Mouse (Mus musculus) ES-Bruce4 (cell line): ENCODE results near the gene Cldn15. TPM values are rescaled to one million over a fixed set of nuclear protein-coding genes. Genes with fewer than 3 reads are reported as not detected.

Source experiments
- H3K27ac ChIP-seq: 2 replicates; pipeline ENCODE4 v1.5.1; 2012; ENCODE audit warnings: low read length, inconsistent platforms; ENCODE audit not compliant: insufficient read depth
- H3K27me3 ChIP-seq: 2 replicates; pipeline ENCODE4 v1.6.1; 2012; ENCODE audit warnings: mild to moderate bottlenecking, low read length, inconsistent platforms; ENCODE audit not compliant: control insufficient read depth, poor library complexity, insufficient read depth, severe bottlenecking
- H3K36me3 ChIP-seq: 2 replicates; pipeline ENCODE4 v1.6.1; 2012; ENCODE audit warnings: inconsistent platforms, mild to moderate bottlenecking, low read length, moderate library complexity; ENCODE audit not compliant: control insufficient read depth, poor library complexity, insufficient read depth, severe bottlenecking
- H3K4me1 ChIP-seq: one replicate; pipeline ENCODE4 v1.8.1; 2011; ENCODE audit warnings: low read length; ENCODE audit not compliant: control insufficient read depth, insufficient read depth
- H3K4me3 ChIP-seq: 2 replicates; pipeline ENCODE4 v1.5.1; 2011; ENCODE audit warnings: low read depth, mild to moderate bottlenecking, low read length
- H3K9ac ChIP-seq: 2 replicates; pipeline ENCODE4 v1.6.1; 2012; ENCODE audit warnings: low read depth, mild to moderate bottlenecking, inconsistent platforms; ENCODE audit not compliant: poor library complexity, severe bottlenecking
- H3K9me3 ChIP-seq: replicated peaks from 2 replicates; pipeline ENCODE4 v1.6.1; 2012; ENCODE audit warnings: mild to moderate bottlenecking, low read length, inconsistent platforms; ENCODE audit not compliant: control insufficient read depth, poor library complexity, insufficient read depth, severe bottlenecking
- CTCF ChIP-seq: IDR thresholded peaks from one replicate; pipeline ENCODE4 v1.8.1; 2011; ENCODE audit warnings: low read depth, low read length
- EP300 ChIP-seq: IDR thresholded peaks from 2 replicates; pipeline ENCODE4 v1.6.1; 2011; ENCODE audit warnings: low read depth, low read length; ENCODE audit not compliant: insufficient read depth
- POLR2A ChIP-seq: IDR thresholded peaks from one replicate; pipeline ENCODE4 v1.8.1; 2011; ENCODE audit warnings: low read length; ENCODE audit not compliant: insufficient read depth
- polyA plus RNA-seq: library from polyadenylated mRNA; stranded (reverse); fragments of >200 nt; gene quantifications from 2 replicates; pipeline ENCODE4 v1.2.4, GENCODE M21; 2011; ENCODE audit warnings: low read depth; ENCODE audit not compliant: missing spikeins, insufficient read depth, insufficient read length

The Cldn15 gene
- polyA plus RNA-seq, 1 experiment, result not detected

DNA sequence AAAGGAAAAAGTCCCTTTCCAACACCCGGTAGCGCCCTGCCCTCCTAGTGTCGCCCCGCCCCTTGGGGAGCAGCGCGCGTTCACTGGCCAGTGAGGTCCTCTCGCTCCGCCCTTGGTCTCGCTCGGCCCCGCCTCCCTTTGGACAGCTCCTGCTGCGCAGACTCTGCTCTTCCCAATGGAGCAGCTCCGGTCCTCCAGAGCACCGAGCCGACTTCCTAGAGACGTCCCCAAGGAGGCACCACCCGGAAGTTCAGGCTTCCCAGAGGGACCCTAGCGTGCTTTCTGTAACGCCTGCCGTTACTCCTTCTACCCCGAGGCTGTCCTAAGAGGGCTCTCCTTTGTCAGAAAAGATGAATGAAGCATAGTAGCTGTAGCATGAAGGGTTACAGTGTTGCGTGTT lies 13.4 kb upstream of the Cldn15 start, which contains the start of gene Fis1:
Fis1 (plus strand) TSS at position 261 of the 400 bp plus-strand sequence.
- peaks cover 5% of the 10 kb centered on the region for H3K4me1 ChIP-seq
- H3K36me3 ChIP-seq, result 0 out of 2 replicates have a peak, but pooled peaks cover 4% of the 10 kb centered on the region
- no peaks in the 10 kb centered on the region for H3K27me3 ChIP-seq
- TF ChIP-seq CTCF, result no peak
- TF ChIP-seq POLR2A, result peak; percentile 4
- TF ChIP-seq EP300, result peak; percentile 33; the same call in 1 of the 2 replicates
- H3K27ac ChIP-seq, result peak within 1 kb of the TSS; percentile 99
- peak within 1 kb of the TSS; percentile 74 for H3K9ac ChIP-seq
- H3K9me3 ChIP-seq, result 0 out of 2 replicates have a peak, but pooled peaks cover 3% of the 10 kb centered on the region
- H3K4me3 ChIP-seq, result peak within 1 kb of the TSS; percentile 91

DNA sequence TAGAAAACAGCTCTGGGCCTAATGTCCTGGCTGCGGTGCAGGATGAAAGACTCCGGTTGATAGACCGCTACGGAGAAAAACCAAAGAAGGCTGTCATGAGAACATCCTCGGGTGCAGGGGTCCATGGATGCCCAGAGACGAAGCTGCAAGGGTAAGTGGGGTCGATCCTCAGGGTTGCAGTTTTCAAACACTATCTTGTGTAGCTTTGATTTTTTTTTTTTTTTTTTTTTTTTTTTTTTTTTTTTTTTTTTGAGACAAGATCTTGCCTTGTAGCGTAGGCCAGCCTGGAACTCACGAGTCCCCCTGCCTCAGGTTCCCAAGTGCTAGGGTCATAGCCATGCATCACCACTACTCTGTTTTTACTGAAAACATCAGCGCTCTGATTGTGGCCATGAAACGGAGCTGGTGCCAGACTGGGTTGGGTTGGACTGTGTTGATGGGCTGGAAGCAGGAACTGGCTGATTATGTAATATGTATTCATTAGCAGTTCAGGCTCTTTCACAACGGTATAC lies 12.9 kb upstream of the Cldn15 start:
- Histone ChIP-seq H3K9ac (peak overlapping the region; percentile 74), H3K36me3 (0 out of 2 replicates have a peak, but pooled peaks cover 4% of the 10 kb centered on the region), H3K27me3 (no peaks in the 10 kb centered on the region), H3K9me3 (0 out of 2 replicates have a peak, but pooled peaks cover 3% of the 10 kb centered on the region), H3K4me1 (peaks cover 5% of the 10 kb centered on the region), H3K27ac (peak overlapping the region; percentile 56), H3K4me3 (peak overlapping the region; percentile 91)
- TF ChIP-seq CTCF, result no peak
- TF ChIP-seq EP300, result no peak
- no peak for TF ChIP-seq POLR2A

GRCm38 (mm10) chr5:136955622-136956021 lies 10.8 kb upstream of the Cldn15 start:
- no peaks in the 10 kb centered on the region for H3K9me3 ChIP-seq
- no peak overlapping the region for H3K27ac ChIP-seq
- peaks cover 5% of the 10 kb centered on the region for H3K4me1 ChIP-seq
- H3K36me3 ChIP-seq, result 0 out of 2 replicates have a peak, but pooled peaks cover 4% of the 10 kb centered on the region
- TF ChIP-seq EP300, result no peak
- no peaks in the 10 kb centered on the region for H3K27me3 ChIP-seq
- no peak overlapping the region for H3K4me3 ChIP-seq
- no peak overlapping the region for H3K9ac ChIP-seq

DNA sequence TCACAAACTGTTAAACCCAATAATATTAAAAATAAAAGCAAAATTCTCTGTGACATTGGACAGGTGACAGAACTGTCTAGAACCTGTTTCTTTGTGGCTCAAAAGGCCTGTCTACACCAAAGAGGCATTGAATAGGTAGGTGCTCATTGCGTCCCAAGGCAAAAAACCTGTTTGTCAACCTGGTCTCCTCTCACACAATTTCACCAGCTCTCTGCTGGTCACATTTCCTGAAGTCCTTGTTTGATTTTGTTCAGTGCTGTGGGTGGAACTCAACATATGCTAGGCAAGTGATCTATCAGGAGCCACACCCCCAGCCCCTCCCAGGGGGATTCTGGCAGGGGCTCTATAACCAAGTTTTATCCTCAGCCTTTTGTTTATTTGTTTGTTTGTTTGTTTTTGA lies 9.2 kb upstream of the Cldn15 start:
- peaks cover 3% of the 10 kb centered on the region for H3K4me1 ChIP-seq
- no peak overlapping the region for H3K27ac ChIP-seq
- H3K36me3 ChIP-seq, result 0 out of 2 replicates have a peak, but pooled peaks cover 4% of the 10 kb centered on the region
- no peak overlapping the region for H3K4me3 ChIP-seq
- no peak overlapping the region for H3K9ac ChIP-seq
- no peaks in the 10 kb centered on the region for H3K27me3 ChIP-seq
- H3K9me3 ChIP-seq, result no peaks in the 10 kb centered on the region
- no peak for TF ChIP-seq CTCF
- TF ChIP-seq POLR2A, result no peak
- TF ChIP-seq EP300, result no peak

DNA sequence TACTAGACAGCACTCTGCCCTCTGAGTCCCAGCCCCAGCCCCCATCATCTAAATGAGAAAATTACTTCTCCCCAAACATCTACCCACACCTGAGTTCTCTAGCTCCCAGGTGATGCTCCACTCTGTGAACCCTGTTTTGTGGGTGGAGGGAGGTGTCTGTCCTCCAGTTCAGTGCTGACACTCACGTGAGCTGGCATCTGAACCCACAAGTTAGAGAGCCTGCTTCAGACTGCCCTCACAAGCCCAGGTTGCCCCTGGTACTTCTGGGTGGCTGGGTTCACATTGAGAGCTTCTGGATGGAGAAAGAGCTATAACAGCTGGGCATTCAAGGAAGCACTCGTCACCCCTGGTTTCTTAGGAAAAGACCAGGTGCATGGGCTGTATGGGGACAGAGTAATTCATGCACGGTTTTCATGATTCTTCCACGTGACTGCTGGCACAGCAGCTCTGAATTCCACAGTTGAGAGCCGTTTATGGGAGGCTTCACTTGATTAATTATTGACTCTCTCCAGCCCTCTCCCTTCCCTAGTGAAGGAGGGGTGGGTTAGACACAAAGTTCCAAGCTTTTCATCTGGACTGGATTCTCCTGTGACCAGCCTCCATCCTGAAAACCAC lies 7.3 kb upstream of the Cldn15 start:
- Histone ChIP-seq H3K27ac (peak overlapping the region; percentile 32; the same call in 1 of the 2 replicates), H3K36me3 (peaks cover 8% of the 10 kb centered on the region; the same call in 1 of the 2 replicates), H3K4me1 (peaks cover 3% of the 10 kb centered on the region), H3K9ac (no peak overlapping the region), H3K9me3 (no peaks in the 10 kb centered on the region), H3K4me3 (no peak overlapping the region), H3K27me3 (no peaks in the 10 kb centered on the region)
- no peak for TF ChIP-seq CTCF
- TF ChIP-seq POLR2A, result no peak

DNA sequence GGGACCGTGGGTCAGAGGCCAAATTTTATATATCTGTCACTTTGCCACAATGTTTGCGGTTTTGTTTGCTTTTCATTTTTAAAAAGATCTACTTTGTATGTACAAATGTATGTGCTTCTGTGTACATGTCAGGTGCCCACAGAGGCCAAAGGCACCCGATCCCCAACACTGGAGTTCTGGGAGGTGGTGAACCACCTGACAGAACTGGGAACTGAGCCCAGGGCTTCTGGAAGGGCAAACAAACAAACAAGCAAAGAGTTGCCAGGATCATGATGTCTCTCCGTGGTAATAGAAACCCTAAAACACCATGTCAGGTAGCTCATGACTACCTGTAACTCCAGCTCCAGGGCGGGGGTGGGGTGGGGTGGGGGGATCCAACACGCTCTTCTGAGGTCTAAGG lies 6.4 kb upstream of the Cldn15 start:
- H3K9me3 ChIP-seq, result no peaks in the 10 kb centered on the region
- H3K27ac ChIP-seq, result no peak overlapping the region
- no peak overlapping the region for H3K4me3 ChIP-seq
- H3K4me1 ChIP-seq, result peaks cover 3% of the 10 kb centered on the region
- H3K9ac ChIP-seq, result no peak overlapping the region
- TF ChIP-seq POLR2A (no peak), EP300 (no peak), CTCF (no peak)
- H3K36me3 ChIP-seq, result peaks cover 8% of the 10 kb centered on the region; the same call in 1 of the 2 replicates
- no peaks in the 10 kb centered on the region for H3K27me3 ChIP-seq
